Mouse (Mus musculus) stomach, embryonic 14.5 days (tissue): ENCODE measurements around the gene Them4. TPM values are rescaled to one million over a fixed set of nuclear protein-coding genes. Genes with fewer than 3 reads are reported as not detected.

Experiments
- ATAC-seq: fragments of 200-750 bp; cut with Nextera tagmentation; 2 replicates; pipeline ENCODE4 v1.8.0; 2017; ENCODE audit warnings: low read depth, moderate TSS enrichment; ENCODE audit not compliant: insufficient number of reproducible peaks, insufficient read depth, low FRiP score
- H3K27ac ChIP-seq: fragments of 300-500 bp; sonication (generic); 2 replicates; pipeline ENCODE4 v1.5.1; 2014; ENCODE audit warnings: mild to moderate bottlenecking, low read length, moderate library complexity, mixed read lengths
- H3K27me3 ChIP-seq: fragments of 300-500 bp; sonication (generic); 2 replicates; pipeline ENCODE4 v1.6.1; 2014; ENCODE audit warnings: low read length, control low read depth, mixed read lengths; ENCODE audit not compliant: control insufficient read depth, insufficient read depth
- H3K36me3 ChIP-seq: fragments of 300-500 bp; sonication (generic); 2 replicates; pipeline ENCODE4 v1.6.1; 2014; ENCODE audit warnings: mild to moderate bottlenecking, control low read depth, low read length, moderate library complexity, mixed read lengths; ENCODE audit not compliant: control insufficient read depth, insufficient read depth
- H3K4me1 ChIP-seq: fragments of 300-500 bp; sonication (generic); 2 replicates; pipeline ENCODE4 v1.6.1; 2014; ENCODE audit warnings: low read length, control low read depth, mixed read lengths; ENCODE audit not compliant: control insufficient read depth, insufficient read depth
- H3K4me2 ChIP-seq: fragments of 300-500 bp; sonication (generic); replicated peaks from 2 replicates; pipeline ENCODE4 v1.6.1; 2014; ENCODE audit warnings: low read depth, low read length, control low read depth
- H3K4me3 ChIP-seq: fragments of 300-500 bp; sonication (generic); 2 replicates; pipeline ENCODE4 v1.5.1; 2014; ENCODE audit warnings: low read depth, low read length, control low read depth
- H3K9ac ChIP-seq: fragments of 300-500 bp; sonication (generic); replicated peaks from 2 replicates; pipeline ENCODE4 v1.6.1; 2014; ENCODE audit warnings: low read depth, mild to moderate bottlenecking, control low read depth, low read length, moderate library complexity, mixed read lengths
- H3K9me3 ChIP-seq: fragments of 300-500 bp; sonication (generic); 2 replicates; pipeline ENCODE4 v1.6.1; 2016; ENCODE audit warnings: low read depth, low read length, control low read depth; ENCODE audit not compliant: control insufficient read depth
- WGBS: fragments of 180-500 bp; shearing (Covaris S2); extraction: QIAGEN DNeasy Blood & Tissue Kit; methylation state at CpG from one replicate; pipeline ENCODE4 v1.1.7; 2014; 5-methylcytosine and 5-hydroxymethylcytosine counted together
- polyA plus RNA-seq: library from polyadenylated mRNA; unstranded; fragments of >200 nt; fragmentation: Nextera tagmentation; extraction: Ambion mirVana; gene quantifications from 2 replicates; pipeline ENCODE4 v1.2.1, GENCODE M21; 2014

The Them4 gene
- polyA plus RNA-seq, 1 experiment from 2014 or later: 12.8 TPM

DNA sequence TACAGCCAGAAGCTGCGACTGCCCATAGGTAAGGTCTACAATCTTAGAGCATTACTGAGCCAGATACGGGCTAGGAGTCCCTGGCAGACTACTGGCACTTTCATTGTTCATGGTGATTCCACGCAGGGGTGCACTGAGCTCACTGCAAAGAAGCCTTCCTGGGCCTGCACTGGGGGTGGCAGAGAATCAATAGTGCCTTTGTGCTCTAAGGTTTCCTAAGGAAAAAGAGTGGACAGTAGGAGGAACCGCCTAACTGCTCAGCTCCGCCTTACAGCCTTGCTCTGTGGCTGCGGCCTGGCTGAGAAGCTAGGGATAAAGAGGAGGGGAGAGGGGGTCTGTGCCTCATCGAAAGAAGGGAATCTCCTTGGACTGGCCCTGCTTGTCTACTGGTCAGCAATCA, 52.2 kb downstream of the Them4 start, which contains the start of gene C2cd4d:
Gene C2cd4d (plus strand): TSS at position 301 of the 400 bp plus-strand sequence.
- peak within 1 kb of the TSS; percentile 48 for H3K4me3 ChIP-seq
- ATAC-seq: 0 out of 2 replicates have a peak, but pooled peaks have one; percentile 20
- H3K9me3 ChIP-seq: no peaks in the 10 kb centered on the region
- H3K9ac ChIP-seq: peak within 1 kb of the TSS; percentile 68
- no peaks in the 10 kb centered on the region for H3K27me3 ChIP-seq
- peak within 1 kb of the TSS; percentile 92 for H3K4me2 ChIP-seq
- H3K27ac ChIP-seq: no peak within 1 kb of the TSS
- no peaks in the 10 kb centered on the region for H3K36me3 ChIP-seq
- 59% methylated on average over 7 of the region's 7 CpGs for WGBS
- H3K4me1 ChIP-seq: no peaks in the 10 kb centered on the region

DNA sequence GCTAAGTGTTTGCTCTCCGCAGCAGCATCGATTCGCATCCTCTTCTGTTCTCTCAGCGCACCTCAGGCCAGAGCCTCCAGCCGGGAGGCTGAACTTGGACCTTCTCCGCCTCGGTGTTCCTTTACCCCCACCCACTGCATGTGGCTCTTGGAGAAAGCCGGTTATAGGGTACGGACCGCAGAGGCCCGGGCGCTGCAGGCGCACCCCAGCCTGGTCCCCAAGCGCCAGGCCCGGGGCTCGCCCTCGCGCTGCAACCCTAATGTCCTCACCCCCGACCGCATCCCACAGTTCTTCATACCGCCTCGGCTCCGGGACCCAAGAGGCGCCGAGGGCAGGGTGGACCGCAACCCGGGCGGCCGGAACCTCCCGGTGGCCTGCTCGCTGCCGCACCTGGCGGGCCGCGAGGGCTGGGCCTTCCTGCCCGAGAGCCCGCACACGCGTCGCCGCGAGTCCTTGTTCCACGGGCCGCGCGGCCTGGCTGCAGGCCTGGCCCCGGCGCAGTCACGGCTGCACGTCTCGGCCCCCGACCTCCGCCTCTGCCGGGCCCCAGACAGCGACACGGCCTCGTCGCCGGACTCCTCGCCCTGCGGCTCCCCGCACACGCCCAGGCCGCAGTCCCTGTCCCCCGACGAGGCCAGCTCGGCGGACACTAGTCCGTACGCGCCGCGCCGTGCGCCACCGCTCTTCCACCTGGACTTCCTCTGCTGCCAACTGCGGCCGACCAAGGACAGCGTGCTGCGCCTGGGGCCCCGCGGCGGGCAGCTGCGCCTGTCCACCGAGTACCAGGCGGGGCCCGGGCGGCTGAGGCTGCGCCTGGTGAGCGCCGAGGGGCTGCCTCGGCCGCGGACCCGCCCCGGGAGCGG, 53.6 kb downstream of the Them4 start:
- Histone ChIP-seq H3K4me1 (no peaks in the 10 kb centered on the region), H3K4me2 (peak overlapping the region; percentile 92), H3K36me3 (no peaks in the 10 kb centered on the region), H3K4me3 (peak overlapping the region; percentile 48), H3K27me3 (no peaks in the 10 kb centered on the region), H3K9ac (peak overlapping the region; percentile 68), H3K27ac (0 out of 2 replicates have a peak overlapping the region, but pooled peaks have one; percentile 6), H3K9me3 (no peaks in the 10 kb centered on the region)
- peak; percentile 50 for ATAC-seq
- 5% methylated on average over 84 of the region's 97 CpGs for WGBS

GRCm38 (mm10) chr3:94364154-94364526, 54.3 kb downstream of the Them4 start:
- peak; percentile 44; the same call in 1 of the 2 replicates for ATAC-seq
- H3K27ac ChIP-seq: no peak overlapping the region
- peak overlapping the region; percentile 48 for H3K4me3 ChIP-seq
- no peaks in the 10 kb centered on the region for H3K9me3 ChIP-seq
- H3K4me2 ChIP-seq: peak overlapping the region; percentile 92
- H3K9ac ChIP-seq: peak overlapping the region; percentile 68
- H3K4me1 ChIP-seq: no peaks in the 10 kb centered on the region
- no peaks in the 10 kb centered on the region for H3K27me3 ChIP-seq
- H3K36me3 ChIP-seq: no peaks in the 10 kb centered on the region
- WGBS: 5% methylated on average over 23 of the region's 23 CpGs

DNA sequence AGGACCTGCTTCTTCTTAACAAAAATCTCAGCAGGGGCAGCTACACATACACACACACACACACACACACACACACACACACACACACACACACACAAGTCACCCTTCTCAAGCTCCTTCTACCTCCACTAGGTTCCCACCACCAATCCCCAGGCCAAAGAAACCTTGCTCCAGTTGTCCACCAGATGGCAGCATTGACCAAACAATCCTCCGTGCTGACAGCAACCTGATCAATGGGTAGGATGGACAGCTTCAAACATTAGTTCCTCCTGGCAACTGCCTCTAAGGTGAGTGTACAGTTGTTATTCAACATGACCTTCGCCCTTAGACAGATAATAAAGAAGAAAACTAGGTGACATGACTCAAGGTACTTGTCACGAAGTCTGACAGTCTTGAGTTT, 56.9 kb downstream of the Them4 start:
- H3K36me3 ChIP-seq: no peaks in the 10 kb centered on the region
- ATAC-seq: no peak
- H3K27ac ChIP-seq: no peak overlapping the region
- H3K9ac ChIP-seq: no peak overlapping the region
- H3K27me3 ChIP-seq: no peaks in the 10 kb centered on the region
- no peak overlapping the region for H3K4me3 ChIP-seq
- no peaks in the 10 kb centered on the region for H3K9me3 ChIP-seq
- no peaks in the 10 kb centered on the region for H3K4me1 ChIP-seq
- no peak overlapping the region for H3K4me2 ChIP-seq
- 19% methylated on average over 3 of the region's 3 CpGs for WGBS

- H3K4me3 ChIP-seq: no peak overlapping the region
- H3K36me3 ChIP-seq: no peaks in the 10 kb centered on the region
- H3K27me3 ChIP-seq: no peaks in the 10 kb centered on the region
- no peak overlapping the region for H3K27ac ChIP-seq
- ATAC-seq: no peak
- no peak overlapping the region for H3K4me2 ChIP-seq
- no peaks in the 10 kb centered on the region for H3K9me3 ChIP-seq
- 0 out of 2 replicates have a peak, but pooled peaks cover 3% of the 10 kb centered on the region for H3K4me1 ChIP-seq
- H3K9ac ChIP-seq: no peak overlapping the region
- WGBS: 65% methylated on average over 6 of the region's 6 CpGs
These were observed 57.6 kb downstream of the Them4 start for GRCm38 (mm10) chr3:94367511-94367910.

- H3K4me3 ChIP-seq: no peak overlapping the region
- no peaks in the 10 kb centered on the region for H3K9me3 ChIP-seq
- WGBS: 61% methylated on average over 6 of the region's 6 CpGs
- no peak overlapping the region for H3K9ac ChIP-seq
- H3K27ac ChIP-seq: no peak overlapping the region
- H3K4me1 ChIP-seq: peaks cover 5% of the 10 kb centered on the region; the same call in 1 of the 2 replicates
- H3K4me2 ChIP-seq: no peak overlapping the region
- H3K27me3 ChIP-seq: no peaks in the 10 kb centered on the region
- no peak for ATAC-seq
- H3K36me3 ChIP-seq: no peaks in the 10 kb centered on the region
These were observed 58.7 kb downstream of the Them4 start for GRCm38 (mm10) chr3:94368631-94369030.

GRCm38 (mm10) chr3:94369709-94370108, 59.8 kb downstream of the Them4 start:
- H3K9me3 ChIP-seq: no peaks in the 10 kb centered on the region
- H3K36me3 ChIP-seq: no peaks in the 10 kb centered on the region
- H3K27me3 ChIP-seq: no peaks in the 10 kb centered on the region
- H3K27ac ChIP-seq: no peak overlapping the region
- no peak overlapping the region for H3K9ac ChIP-seq
- ATAC-seq: no peak
- 67% methylated on average over 2 of the region's 2 CpGs for WGBS
- H3K4me2 ChIP-seq: no peak overlapping the region
- peaks cover 7% of the 10 kb centered on the region; the same call in 1 of the 2 replicates for H3K4me1 ChIP-seq
- H3K4me3 ChIP-seq: no peak overlapping the region

DNA sequence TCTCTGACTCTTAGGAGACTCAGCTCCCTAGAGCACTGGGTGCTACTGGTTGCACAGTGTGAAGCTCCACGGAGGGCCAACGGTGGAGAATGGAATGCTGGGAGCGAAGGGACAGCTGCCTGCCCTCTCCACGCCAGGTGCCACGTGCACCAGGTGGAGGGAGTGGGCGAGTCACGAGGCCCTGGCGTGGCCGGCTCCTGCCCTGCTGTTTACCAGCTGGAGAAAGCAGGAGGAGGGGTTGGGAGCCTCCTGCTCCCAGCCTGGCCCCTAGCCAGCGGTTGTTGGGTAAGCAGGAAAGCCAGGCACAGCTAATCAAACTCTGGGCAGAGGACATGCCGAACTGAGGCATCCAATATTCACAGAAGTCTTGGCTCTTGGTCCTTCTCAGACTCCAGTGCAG, 61.7 kb downstream of the Them4 start:
- Histone ChIP-seq H3K27me3 (no peaks in the 10 kb centered on the region), H3K27ac (no peak overlapping the region), H3K9ac (no peak overlapping the region), H3K36me3 (no peaks in the 10 kb centered on the region), H3K4me3 (no peak overlapping the region), H3K4me2 (peak overlapping the region; percentile 21; the same call in 1 of the 2 replicates), H3K9me3 (no peaks in the 10 kb centered on the region), H3K4me1 (peaks cover 7% of the 10 kb centered on the region; the same call in 1 of the 2 replicates)
- peak; percentile 38 for ATAC-seq
- under 1% methylated on average over 11 of the region's 11 CpGs for WGBS
